Mouse (Mus musculus) MEL (cell line): Measurements from ENCODE around the gene Bin2. TPM values are rescaled to one million over a fixed set of nuclear protein-coding genes. Genes with fewer than 3 reads are reported as not detected.
A peak's percentile ranks its signal among the peaks of the same experiment; 100 is the strongest.

Source experiments
- DNase-seq: peaks from one replicate; pipeline ENCODE4 v3.0.0; 2011; ENCODE audit warnings: low read depth, low spot score
- H3K27ac ChIP-seq: 2 replicates; pipeline ENCODE4 v1.5.1; 2012; ENCODE audit warnings: low read depth, mild to moderate bottlenecking, control low read depth, low read length, moderate library complexity; ENCODE audit not compliant: control insufficient read depth
- H3K27me3 ChIP-seq, 2 experiments: fragments of 150-350 bp in 1 of 2; sonication (generic) in 1 of 2; 2 replicates each; pipeline ENCODE4 v1.6.1; 2012; ENCODE audit warnings: low read length in 2 of 2, mild to moderate bottlenecking in 2 of 2, improper control_type of control experiment in 1 of 2, moderate library complexity in 1 of 2; ENCODE audit not compliant: insufficient read depth in 2 of 2, control insufficient read depth in 1 of 2
- H3K36me3 ChIP-seq, 2 experiments: 2 replicates each; pipeline ENCODE4 v1.6.1; 2012 to 2014; ENCODE audit warnings: low read length in 2 of 2, improper control_type of control experiment in 1 of 2, inconsistent platforms in 1 of 2, mild to moderate bottlenecking in 1 of 2; ENCODE audit not compliant: insufficient read depth in 2 of 2, control insufficient read depth in 1 of 2
- H3K4me1 ChIP-seq, 2 experiments: fragments of 150-350 bp in 1 of 2; sonication (generic) in 1 of 2; 2 replicates each; pipeline ENCODE4 v1.6.1; 2012; ENCODE audit warnings: low read length in 2 of 2, improper control_type of control experiment in 1 of 2, mild to moderate bottlenecking in 1 of 2; ENCODE audit not compliant: insufficient read depth in 2 of 2, control insufficient read depth in 1 of 2
- H3K4me3 ChIP-seq, 2 experiments: fragments of 150-350 bp in 1 of 2; sonication (generic) in 1 of 2; 2 replicates each; pipeline ENCODE4 v1.5.1; 2012; ENCODE audit warnings: low read depth in 2 of 2, low read length in 2 of 2, mild to moderate bottlenecking in 2 of 2, moderate library complexity in 2 of 2, control low read depth in 1 of 2, improper control_type of control experiment in 1 of 2; ENCODE audit not compliant: control insufficient read depth in 1 of 2, insufficient read depth in 1 of 2
- H3K79me2 ChIP-seq: 2 replicates; pipeline ENCODE4 v1.6.1; 2012; ENCODE audit warnings: mild to moderate bottlenecking, low read length, moderate library complexity; ENCODE audit not compliant: control insufficient read depth, poor library complexity, insufficient read depth
- H3K9ac ChIP-seq: 2 replicates; pipeline ENCODE4 v1.6.1; 2012; ENCODE audit warnings: low read depth, mild to moderate bottlenecking, control low read depth, low read length, moderate library complexity; ENCODE audit not compliant: control insufficient read depth, poor library complexity, severe bottlenecking
- H3K9me3 ChIP-seq: fragments of 150-350 bp; sonication (generic); replicated peaks from 2 replicates; pipeline ENCODE4 v1.6.1; 2012; ENCODE audit warnings: mild to moderate bottlenecking, low read length, improper control_type of control experiment, moderate library complexity; ENCODE audit not compliant: insufficient read depth
- BHLHE40 ChIP-seq: IDR thresholded peaks from 2 replicates; pipeline ENCODE4 v1.6.1; 2012; ENCODE audit warnings: low read depth, mild to moderate bottlenecking, inconsistent platforms, low read length, improper control_type of control experiment, borderline replicate concordance
- CHD1 ChIP-seq: IDR thresholded peaks from 2 replicates; pipeline ENCODE4 v1.6.1; 2012; ENCODE audit warnings: low read depth, mild to moderate bottlenecking, inconsistent platforms, low read length, improper control_type of control experiment
- EP300 ChIP-seq, 2 experiments: IDR thresholded peaks; 2 replicates each; pipeline ENCODE4 v1.6.1; 2011; ENCODE audit warnings: improper control_type of control experiment in 2 of 2, low read length in 2 of 2, low read depth in 1 of 2, mild to moderate bottlenecking in 1 of 2
- MAX ChIP-seq: IDR thresholded peaks from 2 replicates; pipeline ENCODE4 v1.6.1; 2011; ENCODE audit warnings: low read length, improper control_type of control experiment
- MEF2A ChIP-seq: IDR thresholded peaks from 2 replicates; pipeline ENCODE4 v1.6.1; 2014; ENCODE audit warnings: low read depth, mild to moderate bottlenecking, inconsistent platforms, low read length, improper control_type of control experiment; ENCODE audit not compliant: poor library complexity, insufficient replicate concordance, severe bottlenecking; ENCODE audit errors: extremely low read depth
- MXI1 ChIP-seq: IDR thresholded peaks from 2 replicates; pipeline ENCODE4 v1.6.1; 2011; ENCODE audit warnings: mild to moderate bottlenecking, low read depth, low read length, improper control_type of control experiment
- MYB ChIP-seq: IDR thresholded peaks from 2 replicates; pipeline ENCODE4 v1.6.1; 2011; ENCODE audit warnings: mild to moderate bottlenecking, low read depth, low read length, improper control_type of control experiment
- MYC ChIP-seq: IDR thresholded peaks from 2 replicates; pipeline ENCODE4 v1.6.1; 2011; ENCODE audit warnings: low read depth, mild to moderate bottlenecking, low read length, improper control_type of control experiment, moderate library complexity
- NELFE ChIP-seq: IDR thresholded peaks from 2 replicates; pipeline ENCODE4 v1.6.1; 2011; ENCODE audit warnings: low read depth, low read length, improper control_type of control experiment
- NRF1 ChIP-seq: IDR thresholded peaks from 2 replicates; pipeline ENCODE4 v1.6.1; 2014; ENCODE audit warnings: low read depth, mild to moderate bottlenecking, inconsistent platforms, low read length, improper control_type of control experiment, moderate library complexity; ENCODE audit not compliant: poor library complexity, insufficient read depth, severe bottlenecking
- POLR2AphosphoS2 ChIP-seq: IDR thresholded peaks from 2 replicates; pipeline ENCODE4 v1.6.1; 2011; ENCODE audit warnings: low read length, improper control_type of control experiment
- SIN3A ChIP-seq: IDR thresholded peaks from 2 replicates; pipeline ENCODE4 v1.6.1; 2012; ENCODE audit warnings: low read length, improper control_type of control experiment, inconsistent platforms
- SMC3 ChIP-seq: IDR thresholded peaks from 2 replicates; pipeline ENCODE4 v1.6.1; 2011; ENCODE audit warnings: low read depth, low read length, improper control_type of control experiment
- TCF12 ChIP-seq: IDR thresholded peaks from 2 replicates; pipeline ENCODE4 v1.6.1; 2014; ENCODE audit warnings: low read depth, mild to moderate bottlenecking, inconsistent platforms, low read length, improper control_type of control experiment, moderate library complexity
- USF1 ChIP-seq: IDR thresholded peaks from 2 replicates; pipeline ENCODE4 v1.6.1; 2014; ENCODE audit warnings: low read depth, mild to moderate bottlenecking, inconsistent platforms, low read length, improper control_type of control experiment, moderate library complexity
- ZC3H11A ChIP-seq: IDR thresholded peaks from 2 replicates; pipeline ENCODE4 v1.6.1; 2012; ENCODE audit warnings: low read depth, mild to moderate bottlenecking, inconsistent platforms, low read length, improper control_type of control experiment
- ZMIZ1 ChIP-seq: IDR thresholded peaks from 2 replicates; pipeline ENCODE4 v1.6.1; 2012; ENCODE audit warnings: low read depth, mild to moderate bottlenecking, inconsistent platforms, low read length, improper control_type of control experiment, moderate library complexity
- polyA plus RNA-seq, 2 experiments: library from polyadenylated mRNA; stranded (reverse) in 1 of 2; unstranded in 1 of 2; fragments of >175 nt in 1 of 2; fragments of >200 nt in 1 of 2; gene quantifications; 2 replicates each; pipeline versions ENCODE4 v1.2.1 to v1.2.4; 2012; ENCODE audit warnings: low replicate concordance in 2 of 2, low read depth in 1 of 2; ENCODE audit not compliant: insufficient read length in 2 of 2, insufficient read depth in 1 of 2, missing spikeins in 1 of 2
- total RNA-seq: library from RNA; depleted of rRNA; stranded (reverse); fragments of 300-350 nt; gene quantifications from 2 replicates; pipeline ENCODE4 v1.2.3, GENCODE M21; 2012

Gene Bin2
- total and polyA plus RNA-seq, 3 experiments, result 79.9 to 128 (median 106) TPM

DNA sequence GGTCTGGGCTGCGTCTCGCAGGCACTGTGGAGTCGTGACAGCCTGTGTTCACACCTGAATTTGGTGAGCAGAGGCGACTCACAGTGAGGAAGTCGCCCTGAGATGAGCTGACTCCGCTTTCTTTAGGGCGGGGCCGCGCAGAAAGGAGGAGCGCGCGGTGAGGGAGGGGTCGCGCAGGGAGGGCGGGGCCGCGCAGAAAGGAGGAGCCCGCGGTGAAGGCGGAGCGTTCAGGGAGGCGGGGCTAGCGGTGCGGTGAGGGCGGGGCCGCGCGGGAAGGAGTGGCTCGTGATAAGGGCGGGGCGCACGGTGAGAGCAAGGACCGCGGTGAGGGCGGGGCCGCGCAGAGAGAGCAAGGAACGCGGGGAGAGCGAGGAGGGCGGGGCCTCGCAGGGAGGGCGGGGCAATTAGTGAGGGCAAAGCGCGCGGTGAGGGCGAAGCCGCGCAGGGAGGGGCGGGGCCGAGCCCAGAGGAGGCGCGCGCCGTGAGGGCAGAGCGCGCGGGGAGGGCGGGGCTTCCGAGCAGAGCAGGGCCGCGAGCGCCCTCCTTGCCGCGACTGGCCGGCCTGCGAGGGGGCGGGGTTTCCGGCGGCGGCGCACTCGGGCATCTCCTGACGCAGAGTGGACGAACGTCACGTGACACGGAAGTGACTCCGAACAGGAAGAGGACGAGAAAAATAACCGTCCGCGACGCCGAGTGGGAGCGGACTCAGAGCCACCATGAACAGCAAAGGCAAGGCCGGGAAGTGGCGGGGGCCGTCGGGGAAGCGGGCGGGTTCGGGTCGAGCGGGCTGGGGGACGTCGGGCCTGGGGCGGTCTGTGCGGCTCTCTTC is 54.1 kb downstream of the Bin2 start, which contains the start of gene Dazap2 (continued):
- no peak for TF ChIP-seq MEF2A
- no peak; the same call in 1 of the 2 replicates for TF ChIP-seq TCF12
- TF ChIP-seq ZC3H11A, result no peak
- peak; percentile 94 for TF ChIP-seq ZMIZ1
- TF ChIP-seq USF1, result peak; percentile 99

DNA sequence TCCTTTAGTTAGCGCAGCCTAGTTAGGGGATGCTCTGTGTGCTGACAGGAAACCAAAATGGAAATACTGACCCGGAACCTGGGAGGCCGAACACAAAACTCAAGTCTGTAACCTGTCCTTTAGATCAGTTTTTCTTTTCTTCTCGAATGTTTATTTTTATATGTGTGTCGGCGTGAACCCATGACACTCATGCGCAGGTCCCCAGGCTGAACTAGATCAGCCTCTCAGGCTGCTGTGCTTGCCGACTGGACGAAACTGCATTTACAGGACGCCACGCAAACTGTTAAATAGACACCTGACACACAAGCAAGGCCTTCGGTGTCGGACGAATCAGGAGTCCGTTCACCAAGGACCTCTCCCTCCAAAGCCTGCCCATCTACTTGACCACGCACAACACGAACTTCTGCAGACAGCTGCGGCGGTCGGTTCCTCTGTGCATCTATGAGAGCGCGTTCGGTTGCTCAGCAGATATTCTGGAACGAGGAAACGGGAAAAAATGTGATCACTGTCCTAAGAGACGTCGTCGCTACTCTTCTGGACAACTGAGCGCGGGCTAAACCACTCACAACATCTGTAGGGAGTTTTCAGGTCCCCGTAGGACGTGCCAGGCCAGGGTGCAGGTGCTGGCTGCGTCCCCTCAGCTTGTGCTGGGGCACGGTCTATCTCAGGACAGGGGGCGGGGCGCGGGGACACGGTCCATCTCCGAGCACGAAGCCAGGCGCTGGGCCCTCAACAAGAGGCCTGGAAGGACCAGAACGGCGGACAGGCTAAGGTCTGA is 54.9 kb downstream of the Bin2 start:
- Histone ChIP-seq H3K36me3 (peaks cover 8 to 11% of the 10 kb centered on the region in 2 experiments), H3K4me3 (peak overlapping the region; percentile 67 to 94), H3K79me2 (peaks cover 12% of the 10 kb centered on the region), H3K27me3 (no peaks in the 10 kb centered on the region), H3K27ac (peak overlapping the region; percentile 59), H3K9me3 (no peaks in the 10 kb centered on the region), H3K9ac (peak overlapping the region; percentile 69), H3K4me1 (peaks cover 0 to 18% of the 10 kb centered on the region in 2 experiments; a peak in 2 of 4 replicates)
- DNase-seq, result no peak
- peak; percentile 40; the same call in 1 of the 2 replicates for TF ChIP-seq USF1
- TF ChIP-seq POLR2AphosphoS2, result no peak
- TF ChIP-seq MXI1, result peak; percentile 78
- peak; percentile 17; the same call in 1 of the 2 replicates for TF ChIP-seq MYC
- TF ChIP-seq EP300 (IDR thresholded peaks at IDR 0.05; ENCODE audit: low read depth in 1 of 2, low read length in 2 of 2), result peak in 1 of 2 experiments; percentile 45; a peak in 2 of 4 replicates
- TF ChIP-seq BHLHE40, result no peak
- TF ChIP-seq NELFE, result no peak
- TF ChIP-seq SMC3, result peak; percentile 33
- TF ChIP-seq CHD1, result peak; percentile 90; the same call in 1 of the 2 replicates
- 0 out of 2 replicates have a peak, but pooled peaks have one; percentile 14 for TF ChIP-seq TCF12
- 0 out of 2 replicates have a peak, but pooled peaks have one; percentile 26 for TF ChIP-seq MAX
- peak; percentile 79 for TF ChIP-seq SIN3A
- peak; percentile 58; the same call in 1 of the 2 replicates for TF ChIP-seq NRF1
- 0 out of 2 replicates have a peak, but pooled peaks have one; percentile 9 for TF ChIP-seq MYB
